In genomic region chr11:53518759-53519158, GRCm38 (mm10) we compare ENCODE assay signal across 11 mouse cellular contexts. TPM values are rescaled to one million over a fixed set of nuclear protein-coding genes. Genes with fewer than 3 reads are reported as not detected.
DNase-seq lines count a peak whose midpoint lies in the region; ATAC-seq and TF ChIP-seq lines count a peak whose summit lies in the region.
"Had no signal": no experiment of that assay in that cellular context is flagged by ENCODE, and none has a peak within 500 bp of the region (broad histone marks: within the 10 kb centered on the region; RNA-seq: fewer than 3 reads in every experiment).

No protein-coding gene starts in this region.

- intact Hi-C loops in left cerebral cortex, postnatal 4 days (cut with DNase I), result no loop called here

- TF ChIP-seq CTCF in ES-Bruce4 (IDR thresholded peaks at IDR 0.05; ENCODE audit: low read depth, low read length), result no peak
- no peak for TF ChIP-seq CTCF in liver, embryonic 14.5 days (IDR thresholded peaks at IDR 0.05; ENCODE audit: low read depth)

- DNase-seq in embryonic facial prominence, embryonic 10.5 days (ENCODE audit: low spot score), result no peak
- peak in 2 of 3 experiments; percentile 51 to 55 for DNase-seq in liver, embryonic 14.5 days (ENCODE audit: low read depth in 3 of 3, low spot score in 3 of 3)
- no peak for DNase-seq in right cerebral cortex, adult 2 months (ENCODE audit: low spot score in 2 of 2)
- DNase-seq in heart, adult 9 months (ENCODE audit: low spot score in 2 of 2), result no peak
- no peak for DNase-seq in left cerebral cortex, postnatal 4 days
- DNase-seq: lung, adult 2 months had no signal

- TF ChIP-seq POLR2A in ES-Bruce4 (IDR thresholded peaks at IDR 0.05; ENCODE audit: insufficient read depth, low read length), result no peak

- no peaks in the 10 kb centered on the region for H3K27me3 ChIP-seq in intestine, embryonic 15.5 days (replicated peaks)
- no peaks in the 10 kb centered on the region for H3K27me3 ChIP-seq in intestine, embryonic 16.5 days (replicated peaks; ENCODE audit: control insufficient read depth, insufficient read depth, low read length)
- no peaks in the 10 kb centered on the region for H3K27me3 ChIP-seq in ES-Bruce4 (ENCODE audit: control insufficient read depth, insufficient read depth, low read length, poor library complexity, severe bottlenecking)
- H3K27me3 ChIP-seq in embryonic facial prominence, embryonic 10.5 days (replicated peaks; ENCODE audit: low read depth, poor library complexity, severe bottlenecking), result peaks cover 21% of the 10 kb centered on the region
- no peaks in the 10 kb centered on the region for H3K27me3 ChIP-seq in liver, embryonic 14.5 days (ENCODE audit: control insufficient read depth, insufficient read depth, low read length)

- WGBS in intestine, embryonic 15.5 days, result 52% methylated on average over 5 of the region's 5 CpGs
- WGBS in intestine, embryonic 16.5 days, result 56% methylated on average over 5 of the region's 5 CpGs
- WGBS in embryonic facial prominence, embryonic 10.5 days, result 46% methylated on average over 5 of the region's 5 CpGs
- 16% methylated on average over 5 of the region's 5 CpGs for WGBS in liver, embryonic 14.5 days (ENCODE audit: insufficient replicate concordance)

- TF ChIP-seq EP300 in ES-Bruce4 (IDR thresholded peaks at IDR 0.05; ENCODE audit: insufficient read depth, low read depth, low read length), result no peak
- TF ChIP-seq EP300 in liver, embryonic 14.5 days (IDR thresholded peaks at IDR 0.05; ENCODE audit: low read depth), result peak; percentile 40; the same call in 1 of the 2 replicates

- H3K9ac ChIP-seq in intestine, embryonic 15.5 days, result no peak overlapping the region
- no peak overlapping the region for H3K9ac ChIP-seq in intestine, embryonic 16.5 days (ENCODE audit: low read depth, low read length)
- peak overlapping the region; percentile 92 for H3K9ac ChIP-seq in ES-Bruce4 (ENCODE audit: low read depth, poor library complexity, severe bottlenecking)
- H3K9ac ChIP-seq in liver, embryonic 14.5 days (replicated peaks), result peak overlapping the region; percentile 98

- H3K9me3 ChIP-seq in intestine, embryonic 15.5 days, result no peaks in the 10 kb centered on the region
- no peaks in the 10 kb centered on the region for H3K9me3 ChIP-seq in intestine, embryonic 16.5 days (ENCODE audit: control insufficient read depth, low read length)
- no peaks in the 10 kb centered on the region for H3K9me3 ChIP-seq in ES-Bruce4 (replicated peaks; ENCODE audit: control insufficient read depth, insufficient read depth, low read length, poor library complexity, severe bottlenecking)
- no peaks in the 10 kb centered on the region for H3K9me3 ChIP-seq in embryonic facial prominence, embryonic 10.5 days
- H3K9me3 ChIP-seq in liver, embryonic 14.5 days (ENCODE audit: control insufficient read depth, low read length), result no peaks in the 10 kb centered on the region

- H3K36me3 ChIP-seq in intestine, embryonic 15.5 days, result no peaks in the 10 kb centered on the region
- no peaks in the 10 kb centered on the region for H3K36me3 ChIP-seq in intestine, embryonic 16.5 days (ENCODE audit: control insufficient read depth, insufficient read depth, low read length)
- H3K36me3 ChIP-seq in ES-Bruce4 (ENCODE audit: control insufficient read depth, insufficient read depth, low read length, poor library complexity, severe bottlenecking), result no peaks in the 10 kb centered on the region
- no peaks in the 10 kb centered on the region for H3K36me3 ChIP-seq in embryonic facial prominence, embryonic 10.5 days (replicated peaks)
- H3K36me3 ChIP-seq in liver, embryonic 14.5 days (replicated peaks; ENCODE audit: control insufficient read depth, insufficient read depth, low read depth), result no peaks in the 10 kb centered on the region; the same call in 1 of the 2 replicates

- H3K27ac ChIP-seq in intestine, embryonic 15.5 days, result no peak overlapping the region
- H3K27ac ChIP-seq in intestine, embryonic 16.5 days (ENCODE audit: low read length), result no peak overlapping the region
- H3K27ac ChIP-seq in ES-Bruce4 (ENCODE audit: insufficient read depth, low read length), result no peak overlapping the region
- H3K27ac ChIP-seq in embryonic facial prominence, embryonic 10.5 days (replicated peaks), result no peak overlapping the region
- peak overlapping the region; percentile 95 for H3K27ac ChIP-seq in liver, embryonic 14.5 days

- H3K4me1 ChIP-seq in intestine, embryonic 15.5 days (replicated peaks), result peaks cover 27% of the 10 kb centered on the region
- peaks cover 26% of the 10 kb centered on the region for H3K4me1 ChIP-seq in intestine, embryonic 16.5 days (ENCODE audit: control insufficient read depth, insufficient read depth, low read length)
- H3K4me1 ChIP-seq in ES-Bruce4 (ENCODE audit: control insufficient read depth, insufficient read depth, low read length), result peaks cover 5% of the 10 kb centered on the region
- peaks cover 55% of the 10 kb centered on the region for H3K4me1 ChIP-seq in embryonic facial prominence, embryonic 10.5 days
- H3K4me1 ChIP-seq in liver, embryonic 14.5 days (replicated peaks; ENCODE audit: control insufficient read depth in 2 of 2, insufficient read depth in 2 of 2, low read length in 1 of 2), result peaks cover 47 to 54% of the 10 kb centered on the region in 2 experiments

- no peak overlapping the region for H3K4me3 ChIP-seq in intestine, embryonic 15.5 days (replicated peaks)
- H3K4me3 ChIP-seq in intestine, embryonic 16.5 days (ENCODE audit: low read length), result no peak overlapping the region
- no peak overlapping the region for H3K4me3 ChIP-seq in ES-Bruce4 (ENCODE audit: low read depth, low read length)
- H3K4me3 ChIP-seq in embryonic facial prominence, embryonic 10.5 days, result peak overlapping the region; percentile 92; the same call in 1 of the 2 replicates
- peak overlapping the region; percentile 80 to 96 for H3K4me3 ChIP-seq in liver, embryonic 14.5 days (ENCODE audit: insufficient read depth in 1 of 2, low read depth in 2 of 2, low read length in 2 of 2)

- no peak for ATAC-seq in intestine, embryonic 15.5 days
- ATAC-seq in intestine, embryonic 16.5 days, result no peak
- peak; percentile 36; the same call in 1 of the 2 replicates for ATAC-seq in liver, embryonic 14.5 days (ENCODE audit: insufficient read depth)

- peak overlapping the region; percentile 88 for H3K4me2 ChIP-seq in intestine, embryonic 15.5 days (replicated peaks)
- H3K4me2 ChIP-seq in intestine, embryonic 16.5 days (ENCODE audit: low read depth, low read length), result no peak overlapping the region; the same call in 1 of the 2 replicates
- peak overlapping the region; percentile 98 for H3K4me2 ChIP-seq in liver, embryonic 14.5 days (ENCODE audit: low read depth)

RNA-seq across cellular contexts. Expression of gene Sept8, which starts 0.3 kb away (rescaled TPM):
- polyA plus RNA-seq in intestine, embryonic 15.5 days (2015; fragmentation: Nextera tagmentation; extraction: Ambion mirVana), result 19.7 and 21.7 TPM in 2 replicates
- 18.2 and 18.4 TPM in 2 replicates for polyA plus RNA-seq in intestine, embryonic 16.5 days (2015; fragmentation: Nextera tagmentation; extraction: Ambion mirVana)
- 39.5 and 40.1 TPM in 2 replicates for polyA plus RNA-seq in ES-Bruce4 (2011; ENCODE audit: insufficient read depth, insufficient read length, low read depth, missing spikeins)
- 17.7 and 19.0 TPM in 2 replicates for polyA plus RNA-seq in embryonic facial prominence, embryonic 10.5 days (2016; fragmentation: Nextera tagmentation; extraction: Ambion mirVana)
- 25.4 and 33.1 TPM in 2 replicates for polyA plus RNA-seq in liver, embryonic 14.5 days (2012; rRNA removed)
- polyA plus RNA-seq in liver, embryonic 14.5 days (2014; fragmentation: Nextera tagmentation; extraction: Ambion mirVana), result 18.3 and 21.5 TPM in 2 replicates
- 10 to 100 TPM; 53.7 to 54.5 TPM for total RNA-seq in left cerebral cortex, postnatal 4 days (2021)

RNA-seq across cellular contexts. Expression of gene Sowaha, which starts 38.7 kb away (rescaled TPM):
- 0.56 and 0.57 TPM in 2 replicates for polyA plus RNA-seq in intestine, embryonic 15.5 days (2015; fragmentation: Nextera tagmentation; extraction: Ambion mirVana)
- 0.31 and 0.32 TPM in 2 replicates for polyA plus RNA-seq in intestine, embryonic 16.5 days (2015; fragmentation: Nextera tagmentation; extraction: Ambion mirVana)
- polyA plus RNA-seq in ES-Bruce4 (2011; ENCODE audit: insufficient read depth, insufficient read length, low read depth, missing spikeins), result not detected in 2 replicates
- polyA plus RNA-seq in embryonic facial prominence, embryonic 10.5 days (2016; fragmentation: Nextera tagmentation; extraction: Ambion mirVana), result 0.44 and 0.82 TPM in 2 replicates
- polyA plus RNA-seq in liver, embryonic 14.5 days (2012; rRNA removed), result 15.4 and 15.5 TPM in 2 replicates
- 13.1 and 13.8 TPM in 2 replicates for polyA plus RNA-seq in liver, embryonic 14.5 days (2014; fragmentation: Nextera tagmentation; extraction: Ambion mirVana)
- 10 to 100 TPM; 12.2 to 18.1 TPM for total RNA-seq in left cerebral cortex, postnatal 4 days (2021)

RNA-seq across cellular contexts. Expression of gene Gm9945, which starts 38.8 kb away (rescaled TPM):
- not detected in 2 replicates for polyA plus RNA-seq in intestine, embryonic 15.5 days (2015; fragmentation: Nextera tagmentation; extraction: Ambion mirVana)
- not detected in 2 replicates for polyA plus RNA-seq in intestine, embryonic 16.5 days (2015; fragmentation: Nextera tagmentation; extraction: Ambion mirVana)
- not detected in 2 replicates for polyA plus RNA-seq in ES-Bruce4 (2011; ENCODE audit: insufficient read depth, insufficient read length, low read depth, missing spikeins)
- polyA plus RNA-seq in embryonic facial prominence, embryonic 10.5 days (2016; fragmentation: Nextera tagmentation; extraction: Ambion mirVana), result 0.16 TPM in 1 of 2 replicates, not detected in the other
- polyA plus RNA-seq in liver, embryonic 14.5 days (2012; rRNA removed), result 0.10 and 0.27 TPM in 2 replicates
- polyA plus RNA-seq in liver, embryonic 14.5 days (2014; fragmentation: Nextera tagmentation; extraction: Ambion mirVana), result 0.46 and 0.56 TPM in 2 replicates
- total RNA-seq in left cerebral cortex, postnatal 4 days (2021), result under 1 TPM; 0.52 to 0.98 TPM
- total RNA-seq: heart, postnatal 4 days had no signal
- polyA plus RNA-seq: lung, adult 2 months; small intestine, adult 2 months had no signal

RNA-seq across cellular contexts. Expression of gene Kif3a, which starts 48.4 kb away (rescaled TPM):
- polyA plus RNA-seq in intestine, embryonic 15.5 days (2015; fragmentation: Nextera tagmentation; extraction: Ambion mirVana), result 48.2 TPM in 2 replicates
- polyA plus RNA-seq in intestine, embryonic 16.5 days (2015; fragmentation: Nextera tagmentation; extraction: Ambion mirVana), result 35.0 and 42.3 TPM in 2 replicates
- 28.9 and 31.6 TPM in 2 replicates for polyA plus RNA-seq in ES-Bruce4 (2011; ENCODE audit: insufficient read depth, insufficient read length, low read depth, missing spikeins)
- polyA plus RNA-seq in embryonic facial prominence, embryonic 10.5 days (2016; fragmentation: Nextera tagmentation; extraction: Ambion mirVana), result 68.0 and 77.6 TPM in 2 replicates
- polyA plus RNA-seq in liver, embryonic 14.5 days (2012; rRNA removed), result 2.1 and 3.3 TPM in 2 replicates
- 6.4 and 7.7 TPM in 2 replicates for polyA plus RNA-seq in liver, embryonic 14.5 days (2014; fragmentation: Nextera tagmentation; extraction: Ambion mirVana)
- 100 to 1,000 TPM; 169 to 171 TPM for total RNA-seq in left cerebral cortex, postnatal 4 days (2021)

RNA-seq across cellular contexts. Expression of gene Gm9837, which starts 48.5 kb away (rescaled TPM):
- polyA plus RNA-seq in intestine, embryonic 15.5 days (2015; fragmentation: Nextera tagmentation; extraction: Ambion mirVana), result not detected in 2 replicates
- not detected in 2 replicates for polyA plus RNA-seq in intestine, embryonic 16.5 days (2015; fragmentation: Nextera tagmentation; extraction: Ambion mirVana)
- not detected in 2 replicates for polyA plus RNA-seq in ES-Bruce4 (2011; ENCODE audit: insufficient read depth, insufficient read length, low read depth, missing spikeins)
- not detected in 2 replicates for polyA plus RNA-seq in embryonic facial prominence, embryonic 10.5 days (2016; fragmentation: Nextera tagmentation; extraction: Ambion mirVana)
- not detected in 2 replicates for polyA plus RNA-seq in liver, embryonic 14.5 days (2012; rRNA removed)
- polyA plus RNA-seq in liver, embryonic 14.5 days (2014; fragmentation: Nextera tagmentation; extraction: Ambion mirVana), result not detected in 2 replicates
- total RNA-seq in left cerebral cortex, postnatal 4 days (2021), result not detected
- total RNA-seq: heart, postnatal 4 days had no signal
- polyA plus RNA-seq: lung, adult 2 months; small intestine, adult 2 months had no signal

Comparison
In these comparisons a context has a peak if more than half of its experiments do, and no peak if none do; other contexts are left out.
1. H3K4me3 ChIP-seq: peak in embryonic facial prominence, embryonic 10.5 days (single experiment) and liver, embryonic 14.5 days (2 of 2); none in intestine, embryonic 15.5 days (single experiment), intestine, embryonic 16.5 days (single experiment) and ES-Bruce4 (single experiment).
2. H3K9ac ChIP-seq: peak in ES-Bruce4 (single experiment) and liver, embryonic 14.5 days (single experiment); none in intestine, embryonic 15.5 days (single experiment) and intestine, embryonic 16.5 days (single experiment).
3. DNase-seq: peak in liver, embryonic 14.5 days (2 of 3); none in embryonic facial prominence, embryonic 10.5 days (single experiment), right cerebral cortex, adult 2 months (0 of 2), heart, adult 9 months (0 of 2) and left cerebral cortex, postnatal 4 days (single experiment).